Mouse (Mus musculus) brain, embryonic 14.5 days (tissue): ENCODE measurements at regions not wholly inside any gene's neighbourhood (a gene's known extent, or its start where the extent isn't known, plus 50 kb on each side); places are given as distances from the start of the nearest gene placed in this dataset.

Experiments
- CTCF ChIP-seq: fragments of 200-500 bp; IDR thresholded peaks from 2 replicates; pipeline ENCODE4 v1.5.1; 2012; ENCODE audit warnings: inconsistent platforms, mild to moderate bottlenecking, moderate library complexity, borderline replicate concordance; ENCODE audit not compliant: insufficient read depth, insufficient read length; ENCODE audit errors: extremely low read depth
- POLR2A ChIP-seq: fragments of 200-500 bp; IDR thresholded peaks from 2 replicates; pipeline ENCODE4 v1.6.1; 2012; ENCODE audit warnings: mild to moderate bottlenecking, inconsistent platforms, borderline replicate concordance; ENCODE audit not compliant: poor library complexity, insufficient read depth, insufficient read length, severe bottlenecking; ENCODE audit errors: extremely low read depth

GRCm38 (mm10) chr14:91581684-91582424 is 2308.6 kb downstream of the Pcdh9 start:
- TF ChIP-seq POLR2A, result no peak
- TF ChIP-seq CTCF, result no peak
